Mouse (Mus musculus) brain, embryonic 14.5 days (tissue): ENCODE results near the gene Arhgap30.

ENCODE experiments used
- CTCF ChIP-seq: fragments of 200-500 bp; IDR thresholded peaks from 2 replicates; pipeline ENCODE4 v1.5.1; 2012; ENCODE audit warnings: inconsistent platforms, mild to moderate bottlenecking, moderate library complexity, borderline replicate concordance; ENCODE audit not compliant: insufficient read depth, insufficient read length; ENCODE audit errors: extremely low read depth
- POLR2A ChIP-seq: fragments of 200-500 bp; IDR thresholded peaks from 2 replicates; pipeline ENCODE4 v1.6.1; 2012; ENCODE audit warnings: mild to moderate bottlenecking, inconsistent platforms, borderline replicate concordance; ENCODE audit not compliant: poor library complexity, insufficient read depth, insufficient read length, severe bottlenecking; ENCODE audit errors: extremely low read depth

DNA sequence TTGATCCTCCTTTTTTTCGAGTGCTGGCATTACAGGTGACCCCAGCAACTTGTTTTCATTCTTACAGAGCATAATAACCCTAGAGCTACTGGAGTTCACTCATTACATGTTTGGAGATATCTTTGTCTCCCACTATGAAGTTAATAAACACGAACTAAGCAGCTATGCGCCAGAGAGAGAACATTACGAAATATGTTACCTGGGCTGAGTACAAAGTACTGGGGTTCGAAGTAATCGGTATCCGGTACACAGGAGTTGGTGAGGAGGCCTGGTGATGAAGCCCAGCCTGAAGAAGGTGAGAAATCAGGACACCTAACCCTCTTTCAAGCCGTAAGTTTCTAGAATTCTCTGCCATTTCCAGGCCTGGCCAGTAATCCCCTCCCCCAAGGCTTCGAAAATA lies 44.0 kb upstream of the Arhgap30 start:
- no peak for TF ChIP-seq CTCF
- no peak for TF ChIP-seq POLR2A
